Mouse (Mus musculus): ENCODE data around the gene Pdcd1. TPM values are rescaled to one million over a fixed set of nuclear protein-coding genes. Genes with fewer than 3 reads are reported as not detected.
A peak's percentile ranks its signal among the peaks of the same experiment; 100 is the strongest.

The Pdcd1 gene
- polyA plus RNA-seq, 1 experiment from 2014 or later = not detected

DNA sequence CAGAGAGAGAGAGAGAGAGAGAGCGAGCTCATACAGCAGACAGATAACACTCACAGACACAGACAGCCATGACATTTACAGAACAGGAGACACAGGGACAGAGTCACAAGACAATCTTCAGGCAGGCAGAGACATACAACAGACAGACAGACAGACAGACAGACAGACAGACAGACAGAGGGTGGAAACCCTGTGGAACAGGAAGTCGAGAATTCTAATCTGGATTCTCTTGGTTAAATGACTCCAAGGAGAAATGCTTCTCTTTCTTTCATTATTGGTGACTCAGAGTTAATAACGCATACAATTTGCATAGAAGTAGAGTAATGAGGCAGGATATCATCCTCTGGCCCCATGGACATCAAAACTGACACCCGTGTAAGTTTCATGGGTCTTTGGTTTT lies 5.8 kb downstream of the Pdcd1 start:
- DNase-seq (ENCODE audit: low spot score) = no peak
- H3K4me1 ChIP-seq (ENCODE audit: control insufficient read depth, insufficient read depth, low read length) = no peaks in the 10 kb centered on the region

DNA sequence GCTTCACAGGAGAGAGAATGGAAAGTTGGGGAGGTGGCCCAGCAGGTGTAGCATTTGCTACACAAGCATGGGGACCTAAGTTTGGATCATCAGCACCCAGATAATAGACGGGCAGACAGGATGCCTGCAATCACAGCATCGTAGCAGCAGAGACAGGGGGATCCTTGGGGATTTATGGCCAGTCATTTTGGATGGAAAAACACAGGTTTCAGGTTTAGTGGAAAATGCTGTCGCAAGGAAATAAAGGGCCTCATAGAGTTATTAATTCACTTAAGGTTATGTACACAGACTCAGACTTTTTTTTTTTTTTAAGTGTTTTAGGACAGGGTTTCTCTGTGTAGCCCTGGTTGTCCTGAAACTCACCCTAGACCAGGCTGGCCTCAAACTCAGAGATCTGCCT lies 6.8 kb downstream of the Pdcd1 start:
- Histone ChIP-seq H3K9me3 (ENCODE audit: control insufficient read depth, low read length) (no peaks in the 10 kb centered on the region), H3K27me3 (ENCODE audit: control insufficient read depth, insufficient read depth, low read length) (no peaks in the 10 kb centered on the region), H3K4me2 (ENCODE audit: low read depth, severe bottlenecking) (no peak overlapping the region), H3K9ac (ENCODE audit: low read length) (no peak overlapping the region), H3K4me1 (ENCODE audit: control insufficient read depth, insufficient read depth, low read length) (no peaks in the 10 kb centered on the region), H3K4me3 (ENCODE audit: low read depth, low read length) (no peak overlapping the region), H3K27ac (replicated peaks; ENCODE audit: low read depth, low read length) (no peak overlapping the region), H3K36me3 (ENCODE audit: control insufficient read depth, insufficient read depth, low read length) (no peaks in the 10 kb centered on the region)
- ATAC-seq (ENCODE audit: insufficient number of reproducible peaks, low FRiP score, low TSS enrichment, low read depth) = no peak
- WGBS = 77% methylated on average over 3 of the region's 3 CpGs
- DNase-seq (ENCODE audit: low spot score) = no peak

More for the DNA sequence above, 5.8 kb downstream of the Pdcd1 start:
- H3K27me3 ChIP-seq (ENCODE audit: control insufficient read depth, insufficient read depth, low read length) = no peaks in the 10 kb centered on the region
- no peak overlapping the region for H3K4me2 ChIP-seq (ENCODE audit: low read depth, severe bottlenecking)
- H3K27ac ChIP-seq (replicated peaks; ENCODE audit: low read depth, low read length) = no peak overlapping the region
- no peaks in the 10 kb centered on the region for H3K9me3 ChIP-seq (ENCODE audit: control insufficient read depth, low read length)
- 89% methylated on average over 4 of the region's 4 CpGs for WGBS
- H3K9ac ChIP-seq (ENCODE audit: low read length) = no peak overlapping the region
- ATAC-seq (ENCODE audit: insufficient number of reproducible peaks, low FRiP score, low TSS enrichment, low read depth) = no peak
- H3K4me3 ChIP-seq (ENCODE audit: low read depth, low read length) = no peak overlapping the region
- H3K36me3 ChIP-seq (ENCODE audit: control insufficient read depth, insufficient read depth, low read length) = no peaks in the 10 kb centered on the region

DNA sequence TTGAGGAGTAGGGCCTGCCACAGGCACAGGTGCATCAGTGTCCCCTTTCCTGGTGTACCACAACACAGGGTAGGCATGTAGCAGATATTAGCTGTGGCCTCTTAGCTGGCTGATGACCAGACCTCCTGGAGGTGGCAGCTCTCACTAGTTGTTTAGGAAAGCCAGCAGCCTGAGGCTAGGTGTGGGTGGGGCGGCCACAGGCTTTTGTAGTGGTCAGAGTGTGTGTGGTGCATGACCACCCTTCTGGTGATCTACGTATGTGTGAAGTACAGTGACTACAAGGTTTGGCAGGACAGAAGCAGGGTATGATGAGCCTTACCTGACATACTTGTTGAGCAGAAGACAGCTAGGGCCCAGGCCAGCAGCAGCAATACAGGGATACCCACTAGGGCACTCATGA lies 12.0 kb downstream of the Pdcd1 start:
- 88% methylated on average over 2 of the region's 2 CpGs for WGBS
- Histone ChIP-seq H3K4me2 (ENCODE audit: low read depth, severe bottlenecking) (no peak overlapping the region), H3K4me3 (ENCODE audit: low read depth, low read length) (no peak overlapping the region), H3K27me3 (ENCODE audit: control insufficient read depth, insufficient read depth, low read length) (no peaks in the 10 kb centered on the region), H3K36me3 (ENCODE audit: control insufficient read depth, insufficient read depth, low read length) (no peaks in the 10 kb centered on the region), H3K27ac (replicated peaks; ENCODE audit: low read depth, low read length) (no peak overlapping the region), H3K4me1 (ENCODE audit: control insufficient read depth, insufficient read depth, low read length) (no peaks in the 10 kb centered on the region), H3K9me3 (ENCODE audit: control insufficient read depth, low read length) (no peaks in the 10 kb centered on the region), H3K9ac (ENCODE audit: low read length) (no peak overlapping the region)
- no peak for DNase-seq (ENCODE audit: low spot score)
- ATAC-seq (ENCODE audit: insufficient number of reproducible peaks, low FRiP score, low TSS enrichment, low read depth) = no peak

- no peaks in the 10 kb centered on the region for H3K36me3 ChIP-seq (ENCODE audit: control insufficient read depth, insufficient read depth, low read length)
- 1% methylated on average over 25 of the region's 25 CpGs for WGBS
- ATAC-seq (ENCODE audit: insufficient number of reproducible peaks, low FRiP score, low TSS enrichment, low read depth) (peak; percentile 83), DNase-seq (ENCODE audit: low spot score) (peak; percentile 86)
- H3K9ac ChIP-seq (ENCODE audit: low read length) = peak overlapping the region; percentile 52; the same call in 1 of the 2 replicates
- H3K4me2 ChIP-seq (ENCODE audit: low read depth, severe bottlenecking) = peak overlapping the region; percentile 79
- no peaks in the 10 kb centered on the region for H3K27me3 ChIP-seq (ENCODE audit: control insufficient read depth, insufficient read depth, low read length)
- H3K27ac ChIP-seq (replicated peaks; ENCODE audit: low read depth, low read length) = no peak overlapping the region
- H3K9me3 ChIP-seq (ENCODE audit: control insufficient read depth, low read length) = no peaks in the 10 kb centered on the region
- H3K4me1 ChIP-seq (ENCODE audit: control insufficient read depth, insufficient read depth, low read length) = no peaks in the 10 kb centered on the region
- peak overlapping the region; percentile 38 for H3K4me3 ChIP-seq (ENCODE audit: low read depth, low read length)
Measured at GRCm38 (mm10) chr1:94034984-94035743, 17.2 kb downstream of the Pdcd1 start.

GRCm38 (mm10) chr1:94033075-94033602 lies 19.2 kb downstream of the Pdcd1 start:
- Histone ChIP-seq H3K4me2 (ENCODE audit: low read depth, severe bottlenecking) (no peak overlapping the region), H3K9me3 (ENCODE audit: control insufficient read depth, low read length) (no peaks in the 10 kb centered on the region), H3K4me3 (ENCODE audit: low read depth, low read length) (no peak overlapping the region), H3K4me1 (ENCODE audit: control insufficient read depth, insufficient read depth, low read length) (no peaks in the 10 kb centered on the region), H3K9ac (ENCODE audit: low read length) (no peak overlapping the region), H3K36me3 (ENCODE audit: control insufficient read depth, insufficient read depth, low read length) (no peaks in the 10 kb centered on the region), H3K27me3 (ENCODE audit: control insufficient read depth, insufficient read depth, low read length) (no peaks in the 10 kb centered on the region), H3K27ac (replicated peaks; ENCODE audit: low read depth, low read length) (no peak overlapping the region)
- DNase-seq (ENCODE audit: low spot score) = no peak
- no peak for ATAC-seq (ENCODE audit: insufficient number of reproducible peaks, low FRiP score, low TSS enrichment, low read depth)
- 92% methylated on average over 2 of the region's 2 CpGs for WGBS

DNA sequence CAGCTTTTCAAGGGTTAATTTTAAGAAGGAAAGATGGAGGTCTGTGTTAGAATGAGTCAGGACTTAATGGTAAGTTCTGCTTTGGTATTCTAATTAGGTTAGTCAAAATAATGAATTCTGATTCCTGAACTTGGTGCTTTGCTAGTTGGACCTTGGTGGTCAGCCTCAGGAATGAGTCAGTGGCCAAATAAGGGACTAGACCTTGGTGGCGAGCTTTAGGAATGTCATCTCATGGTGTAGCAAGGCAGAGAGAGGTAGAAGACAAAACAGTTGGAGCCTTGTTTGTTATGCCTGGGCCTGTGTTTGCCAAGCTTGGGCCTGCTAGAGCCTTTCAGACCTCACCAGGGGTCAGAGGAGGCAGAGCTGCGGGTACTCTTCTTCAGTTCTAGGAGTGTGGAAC lies 23.6 kb downstream of the Pdcd1 start:
- 90% methylated on average over 2 of the region's 2 CpGs for WGBS
- Histone ChIP-seq H3K27ac (replicated peaks; ENCODE audit: low read depth, low read length) (no peak overlapping the region), H3K9me3 (ENCODE audit: control insufficient read depth, low read length) (no peaks in the 10 kb centered on the region), H3K27me3 (ENCODE audit: control insufficient read depth, insufficient read depth, low read length) (no peaks in the 10 kb centered on the region), H3K9ac (ENCODE audit: low read length) (no peak overlapping the region), H3K36me3 (ENCODE audit: control insufficient read depth, insufficient read depth, low read length) (no peaks in the 10 kb centered on the region), H3K4me3 (ENCODE audit: low read depth, low read length) (no peak overlapping the region), H3K4me1 (ENCODE audit: control insufficient read depth, insufficient read depth, low read length) (no peaks in the 10 kb centered on the region), H3K4me2 (ENCODE audit: low read depth, severe bottlenecking) (no peak overlapping the region)
- ATAC-seq (ENCODE audit: insufficient number of reproducible peaks, low FRiP score, low TSS enrichment, low read depth) (no peak), DNase-seq (ENCODE audit: low spot score) (no peak)

DNA sequence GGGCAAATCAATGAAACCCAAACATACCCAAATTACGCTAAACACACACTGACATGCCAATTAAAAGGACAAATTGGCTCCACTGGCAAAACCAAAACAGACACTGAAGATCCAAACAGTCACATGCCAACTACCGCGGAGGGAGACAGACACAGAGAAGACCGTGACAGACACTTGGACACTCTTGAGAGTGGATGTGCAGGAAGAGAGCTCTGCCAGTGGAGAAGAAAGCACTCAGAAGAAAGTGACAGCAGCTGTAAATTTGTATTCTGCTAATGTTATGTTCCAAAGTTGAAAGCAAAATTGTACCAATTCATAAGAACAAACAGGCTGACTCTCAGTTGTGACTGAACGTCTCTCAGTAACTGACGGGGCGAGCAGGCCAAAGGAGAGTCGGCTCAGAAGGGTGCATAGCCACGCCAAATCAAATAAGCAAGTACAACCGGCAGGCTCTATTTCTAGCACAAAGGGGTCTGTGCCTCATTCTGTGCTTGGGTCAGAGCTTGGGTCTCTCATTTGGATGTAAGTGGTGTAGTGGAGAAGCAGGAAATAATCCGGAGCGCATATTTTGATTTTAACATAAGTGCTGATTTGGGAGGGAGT lies 24.7 kb downstream of the Pdcd1 start:
- no peak overlapping the region for H3K4me3 ChIP-seq (ENCODE audit: low read depth, low read length)
- DNase-seq (ENCODE audit: low spot score) (no peak), ATAC-seq (ENCODE audit: insufficient number of reproducible peaks, low FRiP score, low TSS enrichment, low read depth) (no peak)
- H3K27ac ChIP-seq (replicated peaks; ENCODE audit: low read depth, low read length) = no peak overlapping the region
- H3K9ac ChIP-seq (ENCODE audit: low read length) = no peak overlapping the region
- no peak overlapping the region for H3K4me2 ChIP-seq (ENCODE audit: low read depth, severe bottlenecking)
- no peaks in the 10 kb centered on the region for H3K4me1 ChIP-seq (ENCODE audit: control insufficient read depth, insufficient read depth, low read length)
- WGBS = 91% methylated on average over 12 of the region's 12 CpGs
- H3K27me3 ChIP-seq (ENCODE audit: control insufficient read depth, insufficient read depth, low read length) = no peaks in the 10 kb centered on the region
- H3K36me3 ChIP-seq (ENCODE audit: control insufficient read depth, insufficient read depth, low read length) = no peaks in the 10 kb centered on the region
- no peaks in the 10 kb centered on the region for H3K9me3 ChIP-seq (ENCODE audit: control insufficient read depth, low read length)

DNA sequence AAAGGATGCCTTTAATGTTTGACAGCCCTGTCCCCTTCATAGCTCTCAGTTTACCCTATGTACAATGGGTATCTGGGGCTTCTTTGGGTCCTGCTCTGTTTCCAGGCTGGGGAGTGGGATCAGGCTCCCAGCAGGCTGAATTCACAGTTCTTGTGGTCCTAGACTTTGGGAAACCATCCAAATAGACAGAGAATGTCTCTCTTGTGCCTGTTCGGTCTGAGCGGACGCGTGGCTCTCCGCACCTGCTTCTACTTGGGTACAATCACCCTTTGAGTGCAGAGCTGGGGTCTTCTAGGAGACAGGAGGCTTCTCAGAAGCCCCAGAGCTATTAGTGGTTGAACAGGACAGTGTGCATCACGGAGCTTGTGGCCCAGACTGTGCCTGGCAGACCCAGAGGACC lies 32.2 kb downstream of the Pdcd1 start, which contains the start of gene Neu4:
Gene Neu4, plus strand, starts transcription at position 301 of the 400 bp plus-strand sequence.
- H3K27ac ChIP-seq (replicated peaks; ENCODE audit: low read depth, low read length) = no peak within 1 kb of the TSS
- no peaks in the 10 kb centered on the region for H3K36me3 ChIP-seq (ENCODE audit: control insufficient read depth, insufficient read depth, low read length)
- WGBS = 93% methylated on average over 6 of the region's 6 CpGs

More for the DNA sequence above, 32.2 kb downstream of the Pdcd1 start, which contains the start of gene Neu4:
- no peak for ATAC-seq (ENCODE audit: insufficient number of reproducible peaks, low FRiP score, low TSS enrichment, low read depth)
- H3K4me1 ChIP-seq (ENCODE audit: control insufficient read depth, insufficient read depth, low read length) = no peaks in the 10 kb centered on the region
- H3K9ac ChIP-seq (ENCODE audit: low read length) = no peak within 1 kb of the TSS
- H3K9me3 ChIP-seq (ENCODE audit: control insufficient read depth, low read length) = no peaks in the 10 kb centered on the region
- no peaks in the 10 kb centered on the region for H3K27me3 ChIP-seq (ENCODE audit: control insufficient read depth, insufficient read depth, low read length)
- no peak within 1 kb of the TSS for H3K4me3 ChIP-seq (ENCODE audit: low read depth, low read length)
- no peak for DNase-seq (ENCODE audit: low spot score)
- H3K4me2 ChIP-seq (ENCODE audit: low read depth, severe bottlenecking) = no peak within 1 kb of the TSS

All from limb, embryonic 11.5 days (tissue).